Mouse (Mus musculus) heart, adult 2 months (tissue): ENCODE measurements around the gene Mark1. TPM values are rescaled to one million over a fixed set of nuclear protein-coding genes. Genes with fewer than 3 reads are reported as not detected.

Experiments
- DNase-seq, 2 experiments: peaks; one replicate each; pipeline ENCODE4 v3.0.0; 2021
- H3K27ac ChIP-seq: fragments of 200-600 bp; 2 replicates; pipeline ENCODE4 v1.8.1; 2022
- H3K27me3 ChIP-seq: fragments of 200-500 bp; 2 replicates; pipeline ENCODE4 v1.6.1; 2012; ENCODE audit warnings: mild to moderate bottlenecking, low read length, inconsistent platforms, mixed read lengths; ENCODE audit not compliant: control insufficient read depth, insufficient read depth
- H3K36me3 ChIP-seq: fragments of 200-500 bp; 2 replicates; pipeline ENCODE4 v1.6.1; 2012; ENCODE audit warnings: low read length, inconsistent platforms; ENCODE audit not compliant: control insufficient read depth, insufficient read depth
- H3K4me1 ChIP-seq: fragments of 200-500 bp; 2 replicates; pipeline ENCODE4 v1.6.1; 2011; ENCODE audit warnings: low read length; ENCODE audit not compliant: control insufficient read depth, insufficient read depth
- H3K4me3 ChIP-seq: fragments of 200-600 bp; 2 replicates; pipeline ENCODE4 v1.8.1; 2022
- H3K79me2 ChIP-seq: fragments of 200-500 bp; replicated peaks from 2 replicates; pipeline ENCODE4 v1.6.1; 2012; ENCODE audit warnings: mild to moderate bottlenecking, inconsistent platforms, low read length, moderate library complexity, mixed read lengths; ENCODE audit not compliant: control insufficient read depth, insufficient read depth
- H3K9ac ChIP-seq: fragments of 200-500 bp; 2 replicates; pipeline ENCODE4 v1.6.1; 2012; ENCODE audit warnings: low read depth, mild to moderate bottlenecking, control low read depth, inconsistent platforms, low read length, mixed read lengths
- CTCF ChIP-seq: fragments of 200-600 bp; IDR thresholded peaks from 2 replicates; pipeline ENCODE4 v1.8.1; 2022; ENCODE audit warnings: antibody characterized with exemption, mild to moderate bottlenecking, moderate library complexity
- EP300 ChIP-seq: fragments of 200-500 bp; IDR thresholded peaks from 2 replicates; pipeline ENCODE4 v1.6.1; 2011; ENCODE audit warnings: low read depth, low read length, control low read depth; ENCODE audit not compliant: insufficient read depth
- POLR2A ChIP-seq: fragments of 200-500 bp; IDR thresholded peaks from 2 replicates; pipeline ENCODE4 v1.6.1; 2011; ENCODE audit warnings: mild to moderate bottlenecking, low read depth, low read length, control low read depth; ENCODE audit not compliant: insufficient read depth
- WGBS: fragments of 180-500 bp; shearing (Covaris S2); methylation state at CpG from one replicate; pipeline ENCODE4 v1.1.7; 2018; 5-methylcytosine and 5-hydroxymethylcytosine counted together
- intact Hi-C: fragments of 180-260 bp; cut with DNase I; formaldehyde crosslinking; loops from one replicate; pipeline ENCODE4 v1.15.1; 2025
- polyA plus RNA-seq: library from polyadenylated mRNA; depleted of rRNA; stranded (reverse); fragments of >200 nt; gene quantifications from 2 replicates; pipeline ENCODE4 v1.2.3, GENCODE M21; 2012
- total RNA-seq, 2 experiments: library from RNA; stranded (reverse); gene quantifications; 2 replicates each; pipeline ENCODE4 v1.2.3; 2021

The Mark1 gene
- total and polyA plus RNA-seq, 3 experiments: 3.3 to 7.8 (median 6.7) TPM

DNA sequence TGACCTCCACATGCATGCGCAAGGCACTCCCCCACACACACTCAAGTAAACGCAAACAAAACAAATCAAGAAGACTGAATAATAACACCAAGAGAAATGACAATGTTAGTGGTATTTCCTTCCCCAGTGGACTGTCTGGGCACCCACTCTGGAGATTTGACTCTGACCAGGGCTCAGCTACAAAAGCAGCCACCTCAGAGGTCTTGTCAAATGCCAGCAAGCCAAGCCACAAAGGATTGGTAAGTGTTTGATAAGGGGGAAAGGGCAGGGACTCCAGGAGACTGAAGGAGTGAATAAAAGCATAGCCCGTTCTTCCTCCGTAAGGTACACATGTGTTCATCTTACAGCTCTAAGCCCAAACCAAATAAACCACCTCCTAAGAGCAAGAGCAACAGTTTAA, 4.0 kb downstream of the Mark1 start:
- DNase-seq: no peak
- 78% methylated on average over 4 of the region's 4 CpGs for WGBS
- H3K4me1 ChIP-seq: no peaks in the 10 kb centered on the region
- H3K9ac ChIP-seq: no peak overlapping the region
- H3K27me3 ChIP-seq: peaks cover 4% of the 10 kb centered on the region; the same call in 1 of the 2 replicates
- no peak for TF ChIP-seq EP300
- TF ChIP-seq POLR2A: no peak
- TF ChIP-seq CTCF: no peak
- H3K27ac ChIP-seq: no peak overlapping the region
- no peak overlapping the region for H3K4me3 ChIP-seq
- no peaks in the 10 kb centered on the region for H3K79me2 ChIP-seq
- intact Hi-C loops: no loop called here
- no peaks in the 10 kb centered on the region for H3K36me3 ChIP-seq

DNA sequence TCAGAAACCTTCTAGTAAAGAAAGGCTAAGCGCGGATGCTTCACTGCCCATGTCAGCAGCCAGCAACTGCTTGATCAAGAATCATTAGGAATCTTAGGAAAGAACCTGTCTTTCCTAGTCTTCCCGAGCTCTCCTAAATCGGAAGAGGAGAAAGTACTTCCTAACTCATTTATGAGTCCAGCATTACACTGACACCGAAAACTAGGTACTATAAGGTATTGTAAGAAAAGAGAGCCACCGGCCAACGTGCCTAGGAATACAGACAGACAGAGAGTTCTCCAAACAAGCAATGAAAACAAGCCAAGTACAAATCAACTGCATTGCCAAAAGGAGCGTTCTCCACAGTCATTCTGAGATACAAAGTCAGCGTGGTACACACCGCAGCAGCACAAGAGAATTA, 8.2 kb downstream of the Mark1 start:
- no peak overlapping the region for H3K9ac ChIP-seq
- H3K27me3 ChIP-seq: no peaks in the 10 kb centered on the region
- TF ChIP-seq CTCF (no peak), EP300 (no peak), POLR2A (no peak)
- H3K79me2 ChIP-seq: no peaks in the 10 kb centered on the region
- WGBS: 81% methylated on average over 10 of the region's 10 CpGs
- intact Hi-C loops: no loop called here
- no peak overlapping the region for H3K4me3 ChIP-seq
- H3K4me1 ChIP-seq: no peaks in the 10 kb centered on the region
- no peak overlapping the region for H3K27ac ChIP-seq
- no peaks in the 10 kb centered on the region for H3K36me3 ChIP-seq
- DNase-seq: no peak

DNA sequence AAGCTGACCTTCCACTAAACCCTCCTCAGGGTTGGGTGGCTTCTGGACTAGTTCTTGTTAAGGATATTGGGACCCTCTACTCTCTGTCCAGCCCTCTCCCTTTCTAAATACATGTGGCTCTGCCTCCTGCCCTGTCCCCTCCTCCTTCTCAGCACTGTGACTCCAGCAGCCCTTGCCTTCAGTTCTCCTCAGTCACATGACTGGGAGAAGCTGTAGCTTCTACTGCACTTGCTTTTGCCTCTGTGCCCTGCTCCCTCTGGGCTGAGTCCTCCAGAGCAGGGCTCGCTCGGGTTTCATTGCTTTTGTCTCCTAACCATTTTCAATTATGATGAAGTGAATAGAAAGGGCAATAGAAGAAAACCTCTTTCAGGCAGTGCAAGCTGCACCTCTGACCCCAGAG, 12.6 kb downstream of the Mark1 start:
- WGBS: 47% methylated on average over 2 of the region's 2 CpGs

DNA sequence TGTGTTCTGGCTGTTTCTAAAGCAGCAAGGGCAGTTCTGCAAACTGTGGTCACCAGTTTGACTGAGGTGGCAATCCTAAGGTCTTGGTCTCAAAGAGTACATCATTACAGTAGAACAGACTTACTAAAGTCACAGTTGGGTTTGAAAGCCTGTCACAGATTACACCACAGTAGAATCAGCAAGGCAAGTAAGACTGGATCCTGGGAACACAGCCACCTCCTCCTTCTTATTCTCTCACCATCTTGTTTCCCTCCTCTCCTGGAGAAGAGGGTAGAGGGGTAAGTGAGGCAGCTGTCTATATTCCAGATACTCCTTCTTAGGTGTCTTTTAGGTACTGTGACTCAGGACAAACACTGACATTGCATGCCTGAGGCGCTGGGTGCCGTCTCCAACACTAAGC, 14.6 kb downstream of the Mark1 start:
- TF ChIP-seq CTCF (no peak), POLR2A (no peak)
- Histone ChIP-seq H3K36me3 (no peaks in the 10 kb centered on the region), H3K27ac (no peak overlapping the region), H3K79me2 (no peaks in the 10 kb centered on the region), H3K4me1 (no peaks in the 10 kb centered on the region), H3K27me3 (no peaks in the 10 kb centered on the region), H3K9ac (no peak overlapping the region), H3K4me3 (no peak overlapping the region)
- DNase-seq: no peak
- intact Hi-C loops: no loop called here
- WGBS: 92% methylated on average over 2 of the region's 2 CpGs

More for the DNA sequence above, 12.6 kb downstream of the Mark1 start:
- no peak for DNase-seq
- TF ChIP-seq EP300: no peak
- no peak for TF ChIP-seq CTCF
- no peak for TF ChIP-seq POLR2A
- Histone ChIP-seq H3K9ac (no peak overlapping the region), H3K4me1 (no peaks in the 10 kb centered on the region), H3K27ac (peak overlapping the region; percentile 40; the same call in 1 of the 2 replicates), H3K36me3 (no peaks in the 10 kb centered on the region), H3K4me3 (no peak overlapping the region), H3K79me2 (no peaks in the 10 kb centered on the region), H3K27me3 (no peaks in the 10 kb centered on the region)
- intact Hi-C loops: no loop called here

DNA sequence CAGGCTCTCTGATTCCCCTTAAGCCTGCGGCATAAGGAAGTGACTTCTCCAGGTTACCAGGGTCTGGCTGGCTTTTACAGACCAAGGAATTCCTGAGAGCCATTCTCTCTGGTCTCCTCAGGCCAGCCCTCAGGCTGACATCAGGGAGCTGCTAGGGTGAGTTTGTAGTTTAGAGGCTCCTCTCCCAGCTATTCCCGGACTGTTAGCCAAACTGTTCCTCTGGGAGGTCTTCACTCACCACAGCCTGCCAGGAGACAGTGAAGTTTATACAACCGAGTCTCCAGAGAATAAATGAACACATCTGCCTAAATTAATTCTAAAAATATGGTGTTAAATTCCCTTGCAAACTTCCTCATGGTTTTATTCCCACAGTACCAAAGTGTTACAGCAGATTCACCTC, 15.6 kb downstream of the Mark1 start:
- WGBS: 57% methylated on average over 3 of the region's 3 CpGs
- Histone ChIP-seq H3K27me3 (no peaks in the 10 kb centered on the region), H3K27ac (no peak overlapping the region), H3K4me1 (no peaks in the 10 kb centered on the region), H3K9ac (no peak overlapping the region), H3K4me3 (no peak overlapping the region), H3K36me3 (no peaks in the 10 kb centered on the region), H3K79me2 (no peaks in the 10 kb centered on the region)
- DNase-seq: peak in 1 of 2 experiments; percentile 17
- intact Hi-C loops: no loop called here
- TF ChIP-seq EP300: no peak

DNA sequence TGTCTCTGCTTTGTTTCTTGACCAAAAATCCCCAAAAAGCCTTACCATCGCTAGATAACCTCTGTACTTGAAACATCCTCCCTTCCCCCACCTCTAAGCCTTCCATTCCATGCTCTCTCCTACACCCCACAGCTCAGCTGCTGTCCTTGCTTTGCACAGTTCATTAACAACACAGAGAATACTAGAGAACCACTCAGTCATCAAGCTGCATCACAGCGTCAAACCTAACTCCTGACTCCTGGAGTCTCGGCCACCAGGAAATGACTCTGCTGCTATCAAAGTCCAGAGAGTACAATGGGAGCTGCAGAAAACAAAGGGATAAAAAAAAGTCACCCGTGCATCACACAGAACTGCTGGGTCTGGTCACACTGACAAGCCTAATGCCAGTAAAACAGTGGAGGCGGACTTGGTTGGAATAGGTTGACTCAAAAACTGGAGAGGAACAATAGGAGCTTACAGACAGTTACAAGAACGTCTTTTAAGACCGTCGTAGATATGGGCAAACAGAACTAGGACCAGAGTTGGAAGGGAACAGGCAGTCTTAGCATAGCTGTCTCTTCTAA, 27.1 kb downstream of the Mark1 start:
- H3K27ac ChIP-seq: no peak overlapping the region
- no peaks in the 10 kb centered on the region for H3K36me3 ChIP-seq
- no peaks in the 10 kb centered on the region; the same call in 1 of the 2 replicates for H3K79me2 ChIP-seq
- TF ChIP-seq POLR2A (no peak), EP300 (no peak), CTCF (no peak)
- no peaks in the 10 kb centered on the region for H3K27me3 ChIP-seq
- no peak for DNase-seq
- no peak overlapping the region for H3K4me3 ChIP-seq
- 38% methylated on average over 8 of the region's 8 CpGs for WGBS
- H3K9ac ChIP-seq: no peak overlapping the region
- intact Hi-C loops: no loop called here
- H3K4me1 ChIP-seq: no peaks in the 10 kb centered on the region
